Mouse (Mus musculus) brain, embryonic 18.5 days (tissue): ENCODE data around the gene Ttf2.

ENCODE experiments used
- DNase-seq: peaks from one replicate; pipeline ENCODE4 v3.0.0-alpha.2; 2012; ENCODE audit warnings: low read depth, low spot score

The Ttf2 gene

GRCm38 (mm10) chr3:100911498-100912213, 57.8 kb downstream of the Ttf2 start:
- DNase-seq: no peak

GRCm38 (mm10) chr3:100911026-100911425, 58.4 kb downstream of the Ttf2 start:
- no peak for DNase-seq

- DNase-seq: no peak
Measured at GRCm38 (mm10) chr3:100910621-100911020, 58.8 kb downstream of the Ttf2 start.

- DNase-seq: no peak
Measured at GRCm38 (mm10) chr3:100908594-100908993, 60.9 kb downstream of the Ttf2 start.

GRCm38 (mm10) chr3:100906916-100907315, 62.5 kb downstream of the Ttf2 start:
- DNase-seq: no peak

- no peak for DNase-seq
Measured at GRCm38 (mm10) chr3:100906128-100906527, 63.3 kb downstream of the Ttf2 start.

- DNase-seq: no peak
Measured at GRCm38 (mm10) chr3:100895500-100895899, 74.0 kb downstream of the Ttf2 start.

GRCm38 (mm10) chr3:100892383-100893335, 76.8 kb downstream of the Ttf2 start:
- DNase-seq: no peak

GRCm38 (mm10) chr3:100890406-100890805, 79.1 kb downstream of the Ttf2 start:
- DNase-seq: no peak

GRCm38 (mm10) chr3:100889234-100889633, 80.2 kb downstream of the Ttf2 start:
- no peak for DNase-seq
